ENCODE assay signal across 9 mouse cellular contexts in genomic region chr11:81462199-81462598, GRCm38 (mm10).
DNase-seq lines count a peak whose midpoint lies in the region; ATAC-seq and TF ChIP-seq lines count a peak whose summit lies in the region.
"Had no signal": no experiment of that assay in that cellular context is flagged by ENCODE, and none has a peak within 500 bp of the region (broad histone marks: within the 10 kb centered on the region; RNA-seq: fewer than 3 reads in every experiment).

No protein-coding gene starts in this region.

- H3K4me3 ChIP-seq in midbrain, postnatal 0 days (ENCODE audit: low read depth, low read length): no peak overlapping the region
- H3K4me3 ChIP-seq: embryonic facial prominence, embryonic 15.5 days had no signal

- H3K9ac ChIP-seq in midbrain, postnatal 0 days (replicated peaks; ENCODE audit: low read length, poor library complexity, severe bottlenecking): no peak overlapping the region
- H3K9ac ChIP-seq: embryonic facial prominence, embryonic 15.5 days had no signal

- TF ChIP-seq CTCF in midbrain, postnatal 0 days (IDR thresholded peaks at IDR 0.05): peak; percentile 73

- H3K4me2 ChIP-seq in midbrain, postnatal 0 days (ENCODE audit: low read depth, low read length, poor library complexity, severe bottlenecking): no peak overlapping the region
- H3K4me2 ChIP-seq: embryonic facial prominence, embryonic 15.5 days had no signal

- no peaks in the 10 kb centered on the region for H3K36me3 ChIP-seq in midbrain, postnatal 0 days (ENCODE audit: insufficient read depth, low read length)
- H3K36me3 ChIP-seq: embryonic facial prominence, embryonic 15.5 days had no signal

- no peak overlapping the region for H3K27ac ChIP-seq in midbrain, postnatal 0 days (ENCODE audit: low read depth, low read length)
- H3K27ac ChIP-seq: embryonic facial prominence, embryonic 15.5 days had no signal

- peak; percentile 35 to 36 for DNase-seq in left cerebral cortex, postnatal 25 days (ENCODE audit: low spot score in 2 of 2)
- DNase-seq in left cerebral cortex, postnatal 36 days (ENCODE audit: low spot score in 2 of 2): no peak
- peak; percentile 12 for DNase-seq in adrenal gland, adult 2 months
- peak; percentile 13 to 17 for DNase-seq in cerebellum, postnatal 36 days
- peak; percentile 45 to 62 for DNase-seq in kidney, postnatal 25 days
- DNase-seq in midbrain, postnatal 0 days (ENCODE audit: low spot score): peak; percentile 77
- no peak for DNase-seq in urinary bladder, postnatal 4 days (ENCODE audit: low spot score in 2 of 2)

- no peaks in the 10 kb centered on the region for H3K4me1 ChIP-seq in midbrain, postnatal 0 days (ENCODE audit: insufficient read depth, low read length)
- H3K4me1 ChIP-seq: embryonic facial prominence, embryonic 15.5 days had no signal

- no peak for ATAC-seq in midbrain, postnatal 0 days (ENCODE audit: low FRiP score)
- no peak for ATAC-seq in megakaryocyte progenitor cell, adult 5-6 weeks (replicated peaks; ENCODE audit: poor library complexity)

- no peaks in the 10 kb centered on the region for H3K27me3 ChIP-seq in midbrain, postnatal 0 days (ENCODE audit: insufficient read depth, low read length)
- H3K27me3 ChIP-seq: embryonic facial prominence, embryonic 15.5 days had no signal

- 7% methylated on average over 5 of the region's 5 CpGs for WGBS in midbrain, postnatal 0 days

- intact Hi-C loops in left cerebral cortex, postnatal 25 days (cut with DNase I): no loop called here
- intact Hi-C loops in left cerebral cortex, postnatal 36 days (cut with DNase I): no loop called here

- H3K9me3 ChIP-seq in midbrain, postnatal 0 days (ENCODE audit: low read length): no peaks in the 10 kb centered on the region

Comparison
In these comparisons a context has a peak if more than half of its experiments do, and no peak if none do; other contexts are left out.
1. DNase-seq: peak in left cerebral cortex, postnatal 25 days (2 of 2), adrenal gland, adult 2 months (single experiment), cerebellum, postnatal 36 days (2 of 2), kidney, postnatal 25 days (2 of 2) and midbrain, postnatal 0 days (single experiment); none in left cerebral cortex, postnatal 36 days (0 of 2) and urinary bladder, postnatal 4 days (0 of 2).